Mouse (Mus musculus) heart, postnatal 0 days (tissue): ENCODE results near the gene Zbtb25.

Experiments
- CTCF ChIP-seq: IDR thresholded peaks from 2 replicates; pipeline ENCODE4 v1.5.1; 2016; ENCODE audit warnings: antibody characterized with exemption, control low read depth, low read depth
- EP300 ChIP-seq: IDR thresholded peaks from 2 replicates; pipeline ENCODE4 v1.6.1; 2016; ENCODE audit warnings: antibody characterized with exemption, low read depth

DNA sequence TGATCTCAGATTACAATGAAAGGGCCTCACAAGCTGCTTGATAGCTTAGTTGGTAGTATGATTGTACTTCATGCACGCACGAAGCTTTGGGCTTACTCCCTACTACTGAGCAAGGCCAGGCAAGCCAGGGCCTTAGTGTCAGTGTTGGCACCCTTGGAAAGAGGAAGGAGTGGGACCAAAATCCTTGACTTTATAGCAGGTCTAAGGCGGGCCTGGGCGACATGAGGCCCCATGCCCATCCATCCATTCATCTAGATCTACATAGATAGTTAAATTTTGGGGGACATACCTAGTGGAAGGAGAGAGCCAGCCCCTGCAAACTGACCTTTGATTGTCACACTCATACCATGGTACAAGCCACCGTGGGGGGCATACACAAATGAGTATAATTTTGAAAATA, 61.0 kb downstream of the Zbtb25 start:
- no peak for TF ChIP-seq CTCF
- TF ChIP-seq EP300: no peak
